ENCODE assay signal across 20 mouse cellular contexts in the genomic region with DNA sequence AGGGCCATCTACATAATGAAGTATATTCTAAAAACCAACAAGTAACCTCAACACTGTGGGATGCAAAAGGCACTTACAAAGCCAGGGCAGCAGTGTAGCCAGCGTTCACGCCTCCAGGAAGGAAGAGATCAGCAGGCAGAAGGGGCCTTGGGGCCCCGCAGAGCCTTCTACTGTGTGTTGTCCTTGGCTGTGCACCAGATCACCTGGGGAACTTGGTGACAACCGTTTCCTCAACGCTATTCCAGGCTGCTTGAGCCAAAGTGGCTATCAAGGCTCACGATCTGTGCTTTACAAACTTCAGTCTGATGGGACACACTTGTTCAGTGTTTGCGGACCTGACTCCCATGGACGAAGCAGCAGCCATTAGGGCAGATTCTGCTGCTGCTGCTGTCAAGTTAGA. TPM values are rescaled to one million over a fixed set of nuclear protein-coding genes. Genes with fewer than 3 reads are reported as not detected.
DNase-seq lines count a peak whose midpoint lies in the region; ATAC-seq and TF ChIP-seq lines count a peak whose summit lies in the region.
"Had no signal": no experiment of that assay in that cellular context is flagged by ENCODE, and none has a peak within 500 bp of the region (broad histone marks: within the 10 kb centered on the region; RNA-seq: fewer than 3 reads in every experiment).

No protein-coding gene starts in this region.

- H3K27ac ChIP-seq in embryonic facial prominence, embryonic 13.5 days, result 0 out of 2 replicates have a peak overlapping the region, but pooled peaks have one; percentile 16
- H3K27ac ChIP-seq in embryonic facial prominence, embryonic 10.5 days (replicated peaks), result no peak overlapping the region
- H3K27ac ChIP-seq in kidney, postnatal 0 days, result no peak overlapping the region
- H3K27ac ChIP-seq in intestine, embryonic 16.5 days (ENCODE audit: low read length), result no peak overlapping the region
- H3K27ac ChIP-seq: embryonic facial prominence, embryonic 15.5 days; hindbrain, embryonic 12.5 days; limb, embryonic 12.5 days; liver, embryonic 15.5 days; midbrain, embryonic 12.5 days had no signal

- no peaks in the 10 kb centered on the region for H3K9me3 ChIP-seq in embryonic facial prominence, embryonic 13.5 days
- H3K9me3 ChIP-seq in embryonic facial prominence, embryonic 10.5 days, result no peaks in the 10 kb centered on the region
- no peaks in the 10 kb centered on the region for H3K9me3 ChIP-seq in kidney, postnatal 0 days (replicated peaks; ENCODE audit: low read length)
- H3K9me3 ChIP-seq in intestine, embryonic 16.5 days (ENCODE audit: control insufficient read depth, low read length), result no peaks in the 10 kb centered on the region
- H3K9me3 ChIP-seq: embryonic facial prominence, embryonic 15.5 days; hindbrain, embryonic 12.5 days; limb, embryonic 12.5 days; liver, embryonic 15.5 days; midbrain, embryonic 12.5 days had no signal

- no peak for ATAC-seq in embryonic facial prominence, embryonic 13.5 days (ENCODE audit: insufficient number of reproducible peaks, insufficient read depth, low FRiP score, low TSS enrichment, low read depth)
- no peak for ATAC-seq in kidney, postnatal 0 days (replicated peaks; ENCODE audit: low FRiP score, low read depth)
- ATAC-seq in intestine, embryonic 16.5 days, result peak; percentile 53
- ATAC-seq: forebrain, embryonic 14.5 days had no signal

- H3K36me3 ChIP-seq in embryonic facial prominence, embryonic 13.5 days, result no peaks in the 10 kb centered on the region
- H3K36me3 ChIP-seq in embryonic facial prominence, embryonic 10.5 days (replicated peaks), result no peaks in the 10 kb centered on the region
- no peaks in the 10 kb centered on the region for H3K36me3 ChIP-seq in kidney, postnatal 0 days (ENCODE audit: insufficient read depth, low read length)
- no peaks in the 10 kb centered on the region for H3K36me3 ChIP-seq in intestine, embryonic 16.5 days (ENCODE audit: control insufficient read depth, insufficient read depth, low read length)
- H3K36me3 ChIP-seq: embryonic facial prominence, embryonic 15.5 days; hindbrain, embryonic 12.5 days; limb, embryonic 12.5 days; liver, embryonic 15.5 days; midbrain, embryonic 12.5 days had no signal

- no peaks in the 10 kb centered on the region for H3K27me3 ChIP-seq in embryonic facial prominence, embryonic 13.5 days
- H3K27me3 ChIP-seq in embryonic facial prominence, embryonic 10.5 days (replicated peaks; ENCODE audit: low read depth, poor library complexity, severe bottlenecking), result no peaks in the 10 kb centered on the region
- H3K27me3 ChIP-seq in kidney, postnatal 0 days (ENCODE audit: insufficient read depth, low read length), result no peaks in the 10 kb centered on the region
- no peaks in the 10 kb centered on the region for H3K27me3 ChIP-seq in intestine, embryonic 16.5 days (replicated peaks; ENCODE audit: control insufficient read depth, insufficient read depth, low read length)
- H3K27me3 ChIP-seq: embryonic facial prominence, embryonic 15.5 days; hindbrain, embryonic 12.5 days; limb, embryonic 12.5 days; liver, embryonic 15.5 days; midbrain, embryonic 12.5 days had no signal

- 65% methylated on average over 8 of the region's 8 CpGs for WGBS in embryonic facial prominence, embryonic 13.5 days
- 73% methylated on average over 8 of the region's 8 CpGs for WGBS in embryonic facial prominence, embryonic 10.5 days
- 32% methylated on average over 8 of the region's 8 CpGs for WGBS in kidney, postnatal 0 days
- WGBS in intestine, embryonic 16.5 days, result 50% methylated on average over 8 of the region's 8 CpGs

- no peak overlapping the region for H3K9ac ChIP-seq in embryonic facial prominence, embryonic 13.5 days
- no peak overlapping the region for H3K9ac ChIP-seq in kidney, postnatal 0 days (ENCODE audit: low read depth, low read length)
- H3K9ac ChIP-seq in intestine, embryonic 16.5 days (ENCODE audit: low read depth, low read length), result no peak overlapping the region
- H3K9ac ChIP-seq: embryonic facial prominence, embryonic 15.5 days; hindbrain, embryonic 12.5 days; limb, embryonic 12.5 days; liver, embryonic 15.5 days; midbrain, embryonic 12.5 days had no signal

- no peak overlapping the region for H3K4me3 ChIP-seq in embryonic facial prominence, embryonic 13.5 days
- no peak overlapping the region for H3K4me3 ChIP-seq in embryonic facial prominence, embryonic 10.5 days
- H3K4me3 ChIP-seq in kidney, postnatal 0 days (replicated peaks; ENCODE audit: low read depth, low read length), result no peak overlapping the region
- no peak overlapping the region for H3K4me3 ChIP-seq in intestine, embryonic 16.5 days (ENCODE audit: low read length)
- H3K4me3 ChIP-seq: embryonic facial prominence, embryonic 15.5 days; hindbrain, embryonic 12.5 days; limb, embryonic 12.5 days; liver, embryonic 15.5 days; midbrain, embryonic 12.5 days had no signal

- TF ChIP-seq CTCF in kidney, postnatal 0 days (IDR thresholded peaks at IDR 0.05; ENCODE audit: low read depth), result no peak

- DNase-seq in embryonic facial prominence, embryonic 10.5 days (ENCODE audit: low spot score), result no peak
- DNase-seq in kidney, postnatal 0 days (ENCODE audit: low spot score), result no peak
- no peak for DNase-seq in kidney, postnatal 10 days
- DNase-seq in naive thymus-derived CD4-positive, alpha-beta T cell, adult 2 months (ENCODE audit: low read depth), result peak; percentile 33
- DNase-seq in urinary bladder, postnatal 4 days (ENCODE audit: low spot score in 2 of 2), result no peak
- DNase-seq in urinary bladder, adult 2 months (ENCODE audit: low spot score), result no peak
- DNase-seq: adrenal gland, adult 8-10 months; cerebellum, adult 9-10 months; gastrocnemius, postnatal 10 days; kidney, adult 18-20 months; right cerebral cortex, postnatal 25 days; thymus, adult 18-20 months had no signal

- H3K4me2 ChIP-seq in embryonic facial prominence, embryonic 13.5 days, result no peak overlapping the region; the same call in none of the 2 replicates
- H3K4me2 ChIP-seq in kidney, postnatal 0 days (ENCODE audit: low read length), result 0 out of 2 replicates have a peak overlapping the region, but pooled peaks have one; percentile 4
- H3K4me2 ChIP-seq in intestine, embryonic 16.5 days (ENCODE audit: low read depth, low read length), result no peak overlapping the region
- H3K4me2 ChIP-seq: embryonic facial prominence, embryonic 15.5 days; hindbrain, embryonic 12.5 days; limb, embryonic 12.5 days; liver, embryonic 15.5 days; midbrain, embryonic 12.5 days had no signal

- peaks cover 11% of the 10 kb centered on the region for H3K4me1 ChIP-seq in embryonic facial prominence, embryonic 13.5 days
- peaks cover 5% of the 10 kb centered on the region; the same call in 1 of the 2 replicates for H3K4me1 ChIP-seq in embryonic facial prominence, embryonic 10.5 days
- H3K4me1 ChIP-seq in kidney, postnatal 0 days (replicated peaks; ENCODE audit: insufficient read depth, low read length), result no peaks in the 10 kb centered on the region
- no peaks in the 10 kb centered on the region for H3K4me1 ChIP-seq in intestine, embryonic 16.5 days (ENCODE audit: control insufficient read depth, insufficient read depth, low read length)
- H3K4me1 ChIP-seq: hindbrain, embryonic 12.5 days; liver, embryonic 15.5 days; midbrain, embryonic 12.5 days had no signal

RNA-seq across cellular contexts. Expression of a gene that starts 19.0 kb away (rescaled TPM):
- 0.34 and 0.98 TPM in 2 replicates for polyA plus RNA-seq in embryonic facial prominence, embryonic 13.5 days (2015; fragmentation: Nextera tagmentation; extraction: Ambion mirVana)
- polyA plus RNA-seq in embryonic facial prominence, embryonic 10.5 days (2016; fragmentation: Nextera tagmentation; extraction: Ambion mirVana), result 0.36 and 0.52 TPM in 2 replicates
- 0.17 and 0.19 TPM in 2 replicates for polyA plus RNA-seq in kidney, postnatal 0 days (2015; fragmentation: Nextera tagmentation; extraction: Ambion mirVana)
- 0.21 TPM in 1 of 2 replicates, not detected in the other for polyA plus RNA-seq in intestine, embryonic 16.5 days (2015; fragmentation: Nextera tagmentation; extraction: Ambion mirVana)
- polyA plus RNA-seq in urinary bladder, adult 2 months (2012; rRNA removed), result 0.28 and 0.37 TPM in 2 replicates
- polyA plus RNA-seq: liver, embryonic 15.5 days had no signal

RNA-seq across cellular contexts. Expression of a gene that starts 43.1 kb away (rescaled TPM):
- polyA plus RNA-seq in embryonic facial prominence, embryonic 13.5 days (2015; fragmentation: Nextera tagmentation; extraction: Ambion mirVana), result 10.3 and 10.7 TPM in 2 replicates
- polyA plus RNA-seq in embryonic facial prominence, embryonic 10.5 days (2016; fragmentation: Nextera tagmentation; extraction: Ambion mirVana), result 8.3 and 10.6 TPM in 2 replicates
- 16.5 and 19.3 TPM in 2 replicates for polyA plus RNA-seq in kidney, postnatal 0 days (2015; fragmentation: Nextera tagmentation; extraction: Ambion mirVana)
- polyA plus RNA-seq in intestine, embryonic 16.5 days (2015; fragmentation: Nextera tagmentation; extraction: Ambion mirVana), result 28.3 and 29.6 TPM in 2 replicates
- 24.0 and 28.1 TPM in 2 replicates for polyA plus RNA-seq in urinary bladder, adult 2 months (2012; rRNA removed)
